Mouse (Mus musculus) forebrain, embryonic 15.5 days (tissue): ENCODE data around the gene Anks3. TPM values are rescaled to one million over a fixed set of nuclear protein-coding genes. Genes with fewer than 3 reads are reported as not detected.

ENCODE experiments used
- ATAC-seq: fragments of 200-750 bp; cut with Nextera tagmentation; replicated peaks from 2 replicates; pipeline ENCODE4 v1.8.0; 2017; ENCODE audit warnings: mild to moderate bottlenecking, moderate TSS enrichment, moderate library complexity
- H3K27ac ChIP-seq: fragments of 300-500 bp; sonication (generic); replicated peaks from 2 replicates; pipeline ENCODE4 v1.5.1; 2015; ENCODE audit warnings: mild to moderate bottlenecking, inconsistent platforms
- H3K27me3 ChIP-seq: fragments of 300-500 bp; sonication (generic); 2 replicates; pipeline ENCODE4 v1.6.1; 2015; ENCODE audit warnings: inconsistent platforms
- H3K36me3 ChIP-seq: fragments of 300-500 bp; sonication (generic); 2 replicates; pipeline ENCODE4 v1.6.1; 2015; ENCODE audit warnings: mild to moderate bottlenecking, inconsistent platforms
- H3K4me1 ChIP-seq: fragments of 300-500 bp; sonication (generic); 2 replicates; pipeline ENCODE4 v1.6.1; 2015; ENCODE audit warnings: inconsistent platforms
- H3K4me2 ChIP-seq: fragments of 300-500 bp; sonication (generic); replicated peaks from 2 replicates; pipeline ENCODE4 v1.6.1; 2015; ENCODE audit warnings: mild to moderate bottlenecking, inconsistent platforms
- H3K4me3 ChIP-seq: fragments of 300-500 bp; sonication (generic); 2 replicates; pipeline ENCODE4 v1.5.1; 2015; ENCODE audit warnings: mild to moderate bottlenecking, inconsistent platforms
- H3K9ac ChIP-seq: fragments of 300-500 bp; sonication (generic); replicated peaks from 2 replicates; pipeline ENCODE4 v1.6.1; 2015; ENCODE audit warnings: mild to moderate bottlenecking, inconsistent platforms
- H3K9me3 ChIP-seq: fragments of 300-500 bp; sonication (generic); 2 replicates; pipeline ENCODE4 v1.6.1; 2016; ENCODE audit warnings: inconsistent platforms
- WGBS: fragments of 180-500 bp; shearing (Covaris S2); methylation state at CpG from one replicate; pipeline ENCODE4 v1.1.7; 2015; ENCODE audit warnings: mixed read lengths; 5-methylcytosine and 5-hydroxymethylcytosine counted together
- polyA plus RNA-seq: library from polyadenylated mRNA; unstranded; fragments of >200 nt; fragmentation: Nextera tagmentation; extraction: Ambion mirVana; gene quantifications from 2 replicates; pipeline ENCODE4 v1.2.1, GENCODE M21; 2015

Gene Anks3
- polyA plus RNA-seq, 1 experiment from 2014 or later: 80.7 TPM

DNA sequence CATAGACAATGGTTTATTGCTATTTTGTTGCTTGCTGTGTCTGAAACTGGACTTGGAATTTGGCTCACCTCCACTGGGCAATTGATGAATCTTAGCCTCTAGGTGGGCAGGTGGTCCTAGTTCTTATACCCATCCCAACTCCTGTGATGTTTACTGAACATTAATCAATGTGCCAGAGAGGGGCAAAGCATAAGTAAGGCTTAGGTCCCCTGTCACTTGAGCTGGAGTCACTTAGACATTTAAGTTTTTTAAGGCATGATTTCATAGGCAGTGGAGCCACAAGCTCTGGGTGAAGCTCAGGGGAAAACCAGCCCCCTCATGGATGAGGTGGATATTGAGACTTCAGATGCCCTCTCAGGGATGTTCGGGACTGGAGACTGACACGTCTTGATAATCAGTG lies 25.5 kb downstream of the Anks3 start, which contains the start of gene Nudt16l1:
Gene Nudt16l1, plus strand, starts transcription at position 301 of the 400 bp plus-strand sequence.
- Histone ChIP-seq H3K27me3 (no peaks in the 10 kb centered on the region), H3K9ac (peak within 1 kb of the TSS; percentile 99), H3K4me3 (peak within 1 kb of the TSS; percentile 92), H3K36me3 (peaks cover 62% of the 10 kb centered on the region), H3K9me3 (no peaks in the 10 kb centered on the region), H3K4me1 (peaks cover 16% of the 10 kb centered on the region), H3K27ac (peak within 1 kb of the TSS; percentile 88), H3K4me2 (peak within 1 kb of the TSS; percentile 98)
- ATAC-seq: no peak; the same call in 1 of the 2 replicates
- 7% methylated on average over 2 of the region's 2 CpGs for WGBS

DNA sequence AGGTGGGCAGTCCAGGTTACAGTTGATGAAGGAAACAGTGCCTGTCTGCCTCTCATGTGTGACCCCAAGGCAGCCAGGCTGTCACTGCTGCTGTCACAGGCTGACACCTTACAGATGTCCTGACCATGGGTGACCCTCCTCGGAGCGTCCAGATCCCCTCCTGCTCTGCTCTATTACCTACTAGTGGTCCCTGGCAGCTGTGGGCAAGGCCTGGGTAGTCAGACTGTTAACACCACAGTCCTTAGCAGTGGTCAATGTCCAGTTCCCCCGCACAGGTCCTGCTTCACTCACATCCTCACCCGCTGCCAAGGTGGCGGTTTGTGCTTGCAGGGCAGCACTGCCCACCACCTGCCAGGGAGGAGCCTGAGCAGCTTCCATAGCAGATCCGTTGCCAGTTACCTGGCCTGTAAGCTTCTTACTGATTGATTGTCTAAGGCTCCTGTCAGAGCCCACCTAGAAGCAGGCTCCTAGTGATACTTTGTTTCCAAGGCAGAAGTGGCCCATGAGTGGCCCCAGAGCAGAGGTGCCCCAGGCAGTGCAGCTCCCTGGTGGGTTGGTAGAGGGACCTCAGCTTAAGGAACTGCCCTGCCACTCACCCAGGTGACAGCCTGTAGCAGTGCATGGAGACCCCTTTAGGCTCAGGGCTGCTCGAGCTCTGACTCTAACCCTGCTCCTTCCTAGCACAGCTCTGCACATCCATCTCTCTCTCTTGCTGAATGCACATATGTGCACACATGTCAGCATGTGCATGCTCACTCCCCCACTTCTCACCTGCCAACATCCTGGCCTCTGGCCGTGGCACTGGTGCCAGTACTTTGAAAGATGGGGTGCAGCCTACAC lies 26.4 kb downstream of the Anks3 start:
- Histone ChIP-seq H3K4me2 (no peak overlapping the region), H3K9me3 (no peaks in the 10 kb centered on the region), H3K36me3 (peaks cover 59% of the 10 kb centered on the region), H3K4me1 (peaks cover 16% of the 10 kb centered on the region), H3K27me3 (no peaks in the 10 kb centered on the region), H3K27ac (no peak overlapping the region), H3K9ac (no peak overlapping the region), H3K4me3 (no peak overlapping the region)
- WGBS: 92% methylated on average over 8 of the region's 8 CpGs
- no peak for ATAC-seq

DNA sequence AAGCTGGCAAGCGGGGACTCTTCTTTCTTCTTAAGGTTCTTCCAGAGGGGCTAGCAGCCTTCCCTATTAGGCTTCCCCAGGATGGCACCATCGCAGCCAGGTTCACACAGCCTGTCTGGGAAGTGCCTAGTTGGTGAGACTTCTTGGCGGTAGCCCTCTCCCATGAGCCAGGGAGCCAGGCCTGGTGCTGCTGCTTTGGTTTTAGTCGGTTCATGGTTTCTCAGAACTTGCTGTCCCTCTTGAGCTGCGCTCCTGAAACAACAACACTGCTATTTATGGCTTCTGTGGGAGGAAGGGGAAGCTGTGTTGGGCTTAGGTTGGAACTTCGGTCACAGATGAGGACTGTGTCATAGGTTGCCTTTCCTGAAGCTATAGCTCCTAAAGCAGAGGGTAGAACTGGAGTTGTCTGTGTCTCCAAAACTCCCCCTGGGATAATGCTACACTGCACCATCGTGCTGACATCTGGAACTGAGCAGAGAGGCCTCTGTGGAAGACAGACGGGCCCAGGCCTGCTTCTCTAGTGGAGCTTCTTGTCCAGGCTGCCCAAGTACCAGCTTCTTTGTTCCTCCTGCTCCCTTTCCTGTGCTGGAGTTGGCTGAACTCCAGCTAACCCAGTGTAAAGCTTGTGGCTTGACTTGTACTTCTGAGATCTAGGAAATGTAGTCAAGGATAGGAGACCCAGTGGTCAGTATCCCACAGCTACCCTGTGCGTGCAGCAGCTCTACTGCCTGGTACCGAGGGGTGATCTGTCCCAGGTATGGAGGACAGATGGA lies 27.9 kb downstream of the Anks3 start:
- peaks cover 58% of the 10 kb centered on the region for H3K36me3 ChIP-seq
- no peak overlapping the region for H3K27ac ChIP-seq
- H3K9me3 ChIP-seq: no peaks in the 10 kb centered on the region
- no peaks in the 10 kb centered on the region for H3K27me3 ChIP-seq
- peaks cover 16% of the 10 kb centered on the region for H3K4me1 ChIP-seq
- H3K4me3 ChIP-seq: no peak overlapping the region
- no peak overlapping the region for H3K9ac ChIP-seq
- no peak overlapping the region for H3K4me2 ChIP-seq
- 88% methylated on average over 10 of the region's 10 CpGs for WGBS
- ATAC-seq: no peak

DNA sequence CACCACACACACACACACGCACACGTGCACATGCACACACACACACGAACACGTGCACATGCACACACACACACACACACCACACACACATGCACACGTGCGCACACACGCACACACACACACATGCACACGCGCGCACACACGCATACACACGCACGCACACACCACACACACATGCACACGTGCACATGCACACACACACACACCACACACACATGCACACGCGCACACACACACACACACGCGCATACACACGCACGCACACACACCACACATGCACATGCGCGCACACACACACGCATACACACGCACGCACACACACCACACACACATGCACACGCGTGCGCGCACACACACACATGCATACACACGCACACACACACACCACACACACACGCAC lies 28.6 kb downstream of the Anks3 start:
- Histone ChIP-seq H3K27me3 (no peaks in the 10 kb centered on the region), H3K4me2 (no peak overlapping the region), H3K4me1 (peaks cover 15% of the 10 kb centered on the region), H3K36me3 (peaks cover 58% of the 10 kb centered on the region), H3K4me3 (no peak overlapping the region), H3K9me3 (no peaks in the 10 kb centered on the region), H3K9ac (no peak overlapping the region), H3K27ac (no peak overlapping the region)
- 98% methylated on average over 31 of the region's 31 CpGs for WGBS
- ATAC-seq: no peak

DNA sequence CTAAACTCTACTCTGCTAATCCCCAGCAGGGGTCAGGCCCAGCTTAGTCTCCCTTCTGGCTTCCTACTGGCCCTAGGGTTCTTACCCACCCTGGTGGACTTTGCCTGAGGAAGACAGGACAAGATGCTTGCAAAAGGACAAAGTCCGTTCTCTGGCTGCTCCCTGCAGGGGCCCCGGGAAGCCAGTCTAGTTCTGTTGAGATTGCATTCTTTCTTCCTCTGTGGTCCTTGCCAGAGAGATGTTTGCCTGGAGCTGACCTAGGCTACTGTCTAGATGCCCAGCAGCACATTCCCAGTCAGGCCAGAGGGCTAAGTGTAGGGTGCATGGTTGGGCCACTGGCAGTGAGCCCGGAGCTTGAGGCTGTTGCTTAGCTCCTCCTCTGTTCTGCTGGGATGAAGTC lies 31.6 kb downstream of the Anks3 start:
- Histone ChIP-seq H3K4me1 (no peaks in the 10 kb centered on the region), H3K4me2 (no peak overlapping the region), H3K9me3 (no peaks in the 10 kb centered on the region), H3K27me3 (no peaks in the 10 kb centered on the region), H3K36me3 (peaks cover 77% of the 10 kb centered on the region), H3K9ac (no peak overlapping the region), H3K27ac (no peak overlapping the region), H3K4me3 (no peak overlapping the region)
- no peak for ATAC-seq
- 78% methylated on average over 3 of the region's 3 CpGs for WGBS

DNA sequence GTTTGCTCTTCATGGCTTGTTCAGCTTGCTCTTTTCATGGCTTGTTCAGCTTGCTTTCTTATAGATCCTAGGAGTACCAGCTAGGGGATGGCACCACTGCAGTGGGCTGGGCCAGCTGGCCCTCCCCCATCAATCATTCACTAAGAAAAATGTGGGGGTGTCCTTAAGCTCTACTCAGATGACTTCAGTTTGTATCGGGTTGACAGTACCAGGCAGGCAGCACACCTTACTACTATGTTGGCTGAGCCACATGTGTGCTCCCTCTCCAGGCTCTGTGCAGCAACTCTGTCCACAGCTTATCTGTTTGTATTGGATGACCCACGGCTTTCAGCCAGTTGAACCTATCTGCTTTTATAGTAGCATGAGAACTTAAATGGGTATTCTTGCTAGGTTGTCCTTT lies 35.5 kb downstream of the Anks3 start:
- WGBS: 96% methylated on average over 2 of the region's 2 CpGs
- no peaks in the 10 kb centered on the region for H3K27me3 ChIP-seq
- H3K36me3 ChIP-seq: peaks cover 90% of the 10 kb centered on the region

DNA sequence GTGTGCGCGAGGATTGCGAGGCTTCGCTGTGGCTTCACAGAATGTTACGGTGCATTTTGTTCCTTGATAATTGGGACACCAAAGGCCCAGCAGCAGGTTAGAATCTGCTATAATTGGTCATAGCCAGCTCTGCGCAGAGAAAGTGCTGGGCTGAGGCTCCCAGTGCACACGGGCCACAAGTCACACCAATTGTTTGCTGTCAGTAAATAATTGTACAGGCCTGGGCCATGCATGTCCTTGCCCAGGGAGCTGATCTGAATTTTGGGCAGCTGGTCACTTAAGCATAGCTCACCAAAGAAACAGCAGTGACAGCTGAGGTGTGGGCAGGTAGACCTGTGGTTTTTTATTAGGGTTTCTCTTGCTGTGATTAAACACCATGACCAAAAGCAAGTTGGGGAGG lies 36.0 kb downstream of the Anks3 start:
- Histone ChIP-seq H3K4me3 (no peak overlapping the region), H3K9ac (no peak overlapping the region), H3K36me3 (peaks cover 93% of the 10 kb centered on the region), H3K27me3 (no peaks in the 10 kb centered on the region), H3K4me1 (no peaks in the 10 kb centered on the region), H3K9me3 (no peaks in the 10 kb centered on the region), H3K4me2 (no peak overlapping the region), H3K27ac (no peak overlapping the region)
- no peak for ATAC-seq
- 91% methylated on average over 7 of the region's 7 CpGs for WGBS

More for the DNA sequence above, 35.5 kb downstream of the Anks3 start:
- no peak for ATAC-seq
- Histone ChIP-seq H3K4me1 (no peaks in the 10 kb centered on the region), H3K4me2 (no peak overlapping the region), H3K27ac (no peak overlapping the region), H3K9me3 (no peaks in the 10 kb centered on the region), H3K9ac (no peak overlapping the region), H3K4me3 (no peak overlapping the region)

DNA sequence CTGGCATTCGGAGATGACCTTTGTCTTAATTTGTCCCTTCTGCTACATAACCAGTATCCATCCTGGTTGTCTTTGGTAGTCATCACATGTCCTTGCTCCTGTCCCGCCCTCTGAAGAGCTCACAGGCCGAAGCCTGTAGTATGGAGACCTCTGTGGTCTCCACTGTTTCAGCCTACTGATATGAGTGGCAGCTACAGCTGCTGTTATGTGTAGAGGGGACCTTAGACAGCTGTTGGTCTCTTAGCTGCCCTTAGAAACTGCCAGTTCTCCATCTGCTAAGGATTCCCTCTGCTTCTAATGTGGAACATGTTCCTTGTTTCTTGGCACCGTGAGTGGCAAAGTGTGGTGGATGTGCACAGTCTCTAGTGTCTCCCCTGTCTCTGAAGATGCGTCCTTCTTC lies 40.0 kb downstream of the Anks3 start:
- Histone ChIP-seq H3K36me3 (peaks cover 73% of the 10 kb centered on the region), H3K27ac (no peak overlapping the region), H3K4me2 (no peak overlapping the region), H3K9ac (no peak overlapping the region), H3K9me3 (no peaks in the 10 kb centered on the region), H3K4me1 (no peaks in the 10 kb centered on the region), H3K4me3 (no peak overlapping the region), H3K27me3 (no peaks in the 10 kb centered on the region)
- WGBS: 91% methylated on average over 5 of the region's 5 CpGs
- ATAC-seq: no peak

DNA sequence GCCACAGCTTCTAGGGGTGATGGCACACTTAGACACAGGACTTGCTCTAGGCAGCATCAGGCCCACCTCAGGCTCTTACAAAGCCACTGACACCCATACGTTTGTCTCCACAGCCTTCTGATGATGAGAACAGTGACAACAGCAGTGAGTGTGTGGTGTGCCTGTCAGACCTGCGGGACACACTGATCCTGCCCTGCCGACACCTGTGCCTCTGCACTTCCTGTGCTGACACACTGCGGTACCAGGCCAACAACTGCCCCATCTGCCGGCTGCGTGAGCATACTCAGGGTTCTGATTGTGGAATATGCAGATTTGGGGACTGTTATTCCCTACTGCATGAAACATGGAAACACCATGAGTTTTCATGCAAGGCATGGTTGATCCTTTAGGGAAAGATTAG lies 41.5 kb downstream of the Anks3 start:
- Histone ChIP-seq H3K27ac (no peak overlapping the region), H3K36me3 (peaks cover 59% of the 10 kb centered on the region), H3K4me3 (no peak overlapping the region), H3K9me3 (no peaks in the 10 kb centered on the region), H3K9ac (no peak overlapping the region), H3K4me2 (no peak overlapping the region), H3K27me3 (no peaks in the 10 kb centered on the region), H3K4me1 (no peaks in the 10 kb centered on the region)
- no peak for ATAC-seq
- WGBS: 94% methylated on average over 6 of the region's 6 CpGs

DNA sequence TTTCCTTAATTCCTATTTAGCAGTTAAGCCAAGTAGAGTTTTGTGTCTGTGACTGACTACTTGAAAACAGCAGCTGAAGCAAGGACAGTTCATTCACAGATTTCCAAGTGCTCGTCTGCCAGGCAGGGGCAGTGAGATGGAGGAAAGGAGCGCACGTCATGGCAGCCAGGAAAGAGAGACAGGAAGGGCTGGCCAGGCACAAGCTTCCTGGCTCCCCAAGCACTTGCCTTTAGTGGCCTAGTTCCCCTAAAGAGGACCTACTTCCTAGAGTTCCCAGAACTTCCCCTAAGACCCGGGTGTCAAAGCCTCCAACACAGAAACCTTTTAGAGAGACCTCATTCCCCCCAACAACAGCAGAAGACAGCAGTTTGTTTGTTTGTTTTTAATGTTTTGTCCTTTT lies 43.4 kb downstream of the Anks3 start:
- Histone ChIP-seq H3K36me3 (peaks cover 53% of the 10 kb centered on the region), H3K9me3 (no peaks in the 10 kb centered on the region), H3K4me3 (no peak overlapping the region), H3K27ac (no peak overlapping the region), H3K4me1 (no peaks in the 10 kb centered on the region), H3K4me2 (no peak overlapping the region), H3K9ac (no peak overlapping the region), H3K27me3 (no peaks in the 10 kb centered on the region)
- 89% methylated on average over 4 of the region's 4 CpGs for WGBS
- no peak for ATAC-seq

DNA sequence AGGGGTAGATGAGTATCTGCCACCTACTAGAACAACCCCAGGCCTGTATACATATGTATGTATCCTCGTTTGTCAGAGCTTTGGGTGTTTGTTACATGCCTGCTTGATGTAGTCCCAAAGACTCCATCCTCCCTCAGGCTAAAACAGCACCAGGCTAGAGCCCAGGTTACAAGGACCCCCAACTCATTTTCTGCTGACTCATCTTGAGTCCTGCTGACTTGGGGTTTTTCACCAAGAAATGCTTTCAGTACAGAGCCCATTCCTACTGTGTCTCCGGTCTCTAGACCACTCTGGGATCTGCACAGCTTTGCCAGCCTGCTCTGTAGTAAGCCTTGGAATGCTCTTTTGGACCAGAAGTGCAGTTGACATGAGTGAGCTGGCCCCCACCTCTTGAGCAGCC lies 47.4 kb downstream of the Anks3 start:
- Histone ChIP-seq H3K9ac (no peak overlapping the region), H3K4me3 (no peak overlapping the region), H3K4me1 (0 out of 2 replicates have a peak, but pooled peaks cover 3% of the 10 kb centered on the region), H3K36me3 (peaks cover 38% of the 10 kb centered on the region), H3K27ac (no peak overlapping the region), H3K27me3 (no peaks in the 10 kb centered on the region), H3K4me2 (no peak overlapping the region), H3K9me3 (no peaks in the 10 kb centered on the region)
- WGBS: 87% methylated on average over 2 of the region's 2 CpGs
- ATAC-seq: no peak

DNA sequence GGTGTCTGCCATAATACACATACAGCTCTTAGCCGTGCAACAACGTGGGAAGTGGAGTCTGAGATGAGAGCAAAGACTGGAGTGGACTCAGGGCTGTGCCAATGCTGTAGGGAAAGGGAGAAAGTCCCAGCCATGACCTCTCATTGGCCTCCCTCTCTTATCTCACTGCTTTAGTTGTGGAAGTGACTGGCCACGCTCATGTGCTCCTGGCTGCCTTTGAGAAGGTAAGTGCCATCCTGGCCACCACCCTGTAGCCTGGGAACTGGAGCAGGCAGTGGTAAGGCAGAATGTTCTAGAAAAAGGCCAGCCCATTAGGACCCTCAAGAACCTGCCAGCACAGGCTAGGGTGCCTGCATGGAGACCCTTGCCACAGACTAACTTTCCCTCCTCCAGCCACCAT lies 48.1 kb downstream of the Anks3 start:
- 0 out of 2 replicates have a peak, but pooled peaks cover 3% of the 10 kb centered on the region for H3K4me1 ChIP-seq
- no peak for ATAC-seq
- no peaks in the 10 kb centered on the region for H3K27me3 ChIP-seq
- H3K4me3 ChIP-seq: no peak overlapping the region
- no peak overlapping the region for H3K27ac ChIP-seq
- no peaks in the 10 kb centered on the region for H3K9me3 ChIP-seq
- no peak overlapping the region for H3K9ac ChIP-seq
- H3K4me2 ChIP-seq: no peak overlapping the region
- 99% methylated on average over 3 of the region's 3 CpGs for whole genome bisulfite sequencing
- H3K36me3 ChIP-seq: peaks cover 44% of the 10 kb centered on the region
